Mouse (Mus musculus) embryonic facial prominence, embryonic 12.5 days (tissue): ENCODE data around the gene Zfp740. TPM values are rescaled to one million over a fixed set of nuclear protein-coding genes. Genes with fewer than 3 reads are reported as not detected.
A peak's percentile ranks its signal among the peaks of the same experiment; 100 is the strongest.

ENCODE experiments used
- ATAC-seq: fragments of 200-750 bp; cut with Nextera tagmentation; 2 replicates; pipeline ENCODE4 v1.8.0; 2017; ENCODE audit not compliant: insufficient number of reproducible peaks, insufficient read depth, low FRiP score, low TSS enrichment
- H3K27ac ChIP-seq: fragments of 300-500 bp; sonication (generic); 2 replicates; pipeline ENCODE4 v1.5.1; 2016; ENCODE audit warnings: mild to moderate bottlenecking
- H3K27me3 ChIP-seq: fragments of 300-500 bp; sonication (generic); 2 replicates; pipeline ENCODE4 v1.6.1; 2016; ENCODE audit warnings: mild to moderate bottlenecking, moderate library complexity
- H3K36me3 ChIP-seq: fragments of 300-500 bp; sonication (generic); 2 replicates; pipeline ENCODE4 v1.6.1; 2016; ENCODE audit warnings: mild to moderate bottlenecking
- H3K4me1 ChIP-seq: fragments of 300-500 bp; sonication (generic); 2 replicates; pipeline ENCODE4 v1.6.1; 2016
- H3K4me2 ChIP-seq: fragments of 300-500 bp; sonication (generic); replicated peaks from 2 replicates; pipeline ENCODE4 v1.6.1; 2016; ENCODE audit warnings: mild to moderate bottlenecking, moderate library complexity
- H3K4me3 ChIP-seq: fragments of 300-500 bp; sonication (generic); 2 replicates; pipeline ENCODE4 v1.5.1; 2016; ENCODE audit warnings: mild to moderate bottlenecking
- H3K9ac ChIP-seq: fragments of 300-500 bp; sonication (generic); 2 replicates; pipeline ENCODE4 v1.6.1; 2016; ENCODE audit warnings: mild to moderate bottlenecking, moderate library complexity
- H3K9me3 ChIP-seq: fragments of 300-500 bp; sonication (generic); 2 replicates; pipeline ENCODE4 v1.6.1; 2016; ENCODE audit warnings: mild to moderate bottlenecking, moderate library complexity
- WGBS: fragments of 180-500 bp; shearing (Covaris S2); methylation state at CpG from one replicate; pipeline ENCODE4 v1.1.7; 2016; 5-methylcytosine and 5-hydroxymethylcytosine counted together
- polyA plus RNA-seq: library from polyadenylated mRNA; unstranded; fragments of >200 nt; fragmentation: Nextera tagmentation; extraction: Ambion mirVana; gene quantifications from 2 replicates; pipeline ENCODE4 v1.2.1, GENCODE M21; 2016

Zfp740 gene
- polyA plus RNA-seq, 1 experiment from 2014 or later, result 119 TPM

- ATAC-seq, result no peak
- Histone ChIP-seq H3K4me2 (no peak overlapping the region), H3K9ac (no peak overlapping the region), H3K9me3 (no peaks in the 10 kb centered on the region), H3K36me3 (0 out of 2 replicates have a peak, but pooled peaks cover 7% of the 10 kb centered on the region), H3K27me3 (no peaks in the 10 kb centered on the region), H3K27ac (peak overlapping the region; percentile 17; the same call in 1 of the 2 replicates), H3K4me3 (no peak overlapping the region), H3K4me1 (peaks cover 5% of the 10 kb centered on the region; the same call in 1 of the 2 replicates)
- WGBS, result 44% methylated on average over 5 of the region's 5 CpGs
Measured at GRCm38 (mm10) chr15:102192820-102193386, 10.1 kb upstream of the Zfp740 start.

- Histone ChIP-seq H3K27me3 (no peaks in the 10 kb centered on the region), H3K4me3 (no peak overlapping the region), H3K27ac (no peak overlapping the region), H3K4me2 (no peak overlapping the region), H3K9ac (no peak overlapping the region), H3K9me3 (no peaks in the 10 kb centered on the region), H3K36me3 (no peaks in the 10 kb centered on the region), H3K4me1 (peaks cover 5% of the 10 kb centered on the region; the same call in 1 of the 2 replicates)
- no peak for ATAC-seq
- 86% methylated on average over 4 of the region's 4 CpGs for WGBS
Measured at GRCm38 (mm10) chr15:102193652-102194051, 9.4 kb upstream of the Zfp740 start.

GRCm38 (mm10) chr15:102194439-102194838 lies 8.6 kb upstream of the Zfp740 start:
- Histone ChIP-seq H3K9me3 (no peaks in the 10 kb centered on the region), H3K4me1 (peaks cover 5% of the 10 kb centered on the region; the same call in 1 of the 2 replicates), H3K4me2 (no peak overlapping the region), H3K27me3 (no peaks in the 10 kb centered on the region), H3K27ac (no peak overlapping the region), H3K9ac (no peak overlapping the region), H3K4me3 (no peak overlapping the region), H3K36me3 (no peaks in the 10 kb centered on the region)
- ATAC-seq, result no peak
- WGBS, result 81% methylated on average over 4 of the region's 4 CpGs

GRCm38 (mm10) chr15:102195373-102195772 lies 7.7 kb upstream of the Zfp740 start:
- WGBS, result 76% methylated on average over 4 of the region's 4 CpGs
- no peak for ATAC-seq
- Histone ChIP-seq H3K4me1 (peaks cover 5% of the 10 kb centered on the region; the same call in 1 of the 2 replicates), H3K4me3 (no peak overlapping the region), H3K27me3 (no peaks in the 10 kb centered on the region), H3K9me3 (no peaks in the 10 kb centered on the region), H3K27ac (no peak overlapping the region), H3K4me2 (no peak overlapping the region), H3K36me3 (peaks cover 2% of the 10 kb centered on the region; the same call in 1 of the 2 replicates), H3K9ac (no peak overlapping the region)

GRCm38 (mm10) chr15:102198841-102199240 lies 4.2 kb upstream of the Zfp740 start:
- no peak overlapping the region for H3K4me3 ChIP-seq
- no peak overlapping the region for H3K9ac ChIP-seq
- 74% methylated on average over 4 of the region's 4 CpGs for WGBS
- H3K4me1 ChIP-seq, result peaks cover 6% of the 10 kb centered on the region; the same call in 1 of the 2 replicates
- no peak overlapping the region for H3K27ac ChIP-seq
- H3K27me3 ChIP-seq, result no peaks in the 10 kb centered on the region
- H3K4me2 ChIP-seq, result no peak overlapping the region
- H3K9me3 ChIP-seq, result no peaks in the 10 kb centered on the region
- H3K36me3 ChIP-seq, result peaks cover 6% of the 10 kb centered on the region
- ATAC-seq, result no peak

- WGBS, result under 1% methylated on average over 48 of the region's 72 CpGs
- Histone ChIP-seq H3K36me3 (peaks cover 40% of the 10 kb centered on the region), H3K9ac (peak overlapping the region; percentile 94), H3K4me1 (peaks cover 35% of the 10 kb centered on the region), H3K27ac (peak overlapping the region; percentile 100), H3K27me3 (no peaks in the 10 kb centered on the region), H3K9me3 (no peaks in the 10 kb centered on the region), H3K4me2 (peak overlapping the region; percentile 79), H3K4me3 (peak overlapping the region; percentile 87)
- ATAC-seq, result peak; percentile 10
Measured at GRCm38 (mm10) chr15:102203835-102204381, 859 bp downstream of the Zfp740 start.

- Histone ChIP-seq H3K27ac (peak within 1 kb of the TSS; percentile 100), H3K36me3 (peaks cover 49% of the 10 kb centered on the region)
Measured at GRCm38 (mm10) chr15:102204674-102205505, 1.8 kb downstream of the Zfp740 start, which contains the start of gene Csad. TSS of gene Csad (minus strand) at chr15:102204724.

GRCm38 (mm10) chr15:102205779-102206178 lies 2.7 kb downstream of the Zfp740 start:
- Histone ChIP-seq H3K4me1 (peaks cover 35% of the 10 kb centered on the region), H3K9me3 (no peaks in the 10 kb centered on the region), H3K4me2 (peak overlapping the region; percentile 79), H3K4me3 (peak overlapping the region; percentile 87), H3K36me3 (peaks cover 52% of the 10 kb centered on the region), H3K27ac (peak overlapping the region; percentile 100), H3K27me3 (no peaks in the 10 kb centered on the region), H3K9ac (peak overlapping the region; percentile 94)
- WGBS, result 62% methylated on average over 8 of the region's 8 CpGs
- ATAC-seq, result no peak

More at GRCm38 (mm10) chr15:102204674-102205505, 1.8 kb downstream of the Zfp740 start, which contains the start of gene Csad:
- no peaks in the 10 kb centered on the region for H3K27me3 ChIP-seq
- peak within 1 kb of the TSS; percentile 79 for H3K4me2 ChIP-seq
- ATAC-seq, result no peak
- peak within 1 kb of the TSS; percentile 94 for H3K9ac ChIP-seq
- H3K4me1 ChIP-seq, result peaks cover 35% of the 10 kb centered on the region
- H3K9me3 ChIP-seq, result no peaks in the 10 kb centered on the region
- 53% methylated on average over 19 of the region's 19 CpGs for WGBS
- peak within 1 kb of the TSS; percentile 87 for H3K4me3 ChIP-seq

- H3K9me3 ChIP-seq, result no peaks in the 10 kb centered on the region
- H3K27me3 ChIP-seq, result no peaks in the 10 kb centered on the region
- H3K27ac ChIP-seq, result no peak overlapping the region
- WGBS, result 82% methylated on average over 3 of the region's 3 CpGs
- ATAC-seq, result no peak
- H3K36me3 ChIP-seq, result peaks cover 63% of the 10 kb centered on the region
- H3K9ac ChIP-seq, result no peak overlapping the region
- H3K4me3 ChIP-seq, result no peak overlapping the region
- no peak overlapping the region for H3K4me2 ChIP-seq
- peaks cover 33% of the 10 kb centered on the region for H3K4me1 ChIP-seq
Measured at GRCm38 (mm10) chr15:102207351-102207750, 4.3 kb downstream of the Zfp740 start.

GRCm38 (mm10) chr15:102208092-102208561 lies 5.1 kb downstream of the Zfp740 start:
- H3K36me3 ChIP-seq, result peaks cover 70% of the 10 kb centered on the region
- no peak for ATAC-seq

GRCm38 (mm10) chr15:102209114-102209513 lies 6.1 kb downstream of the Zfp740 start:
- Histone ChIP-seq H3K27me3 (no peaks in the 10 kb centered on the region), H3K4me1 (peaks cover 28% of the 10 kb centered on the region), H3K9me3 (no peaks in the 10 kb centered on the region), H3K4me3 (no peak overlapping the region), H3K36me3 (peaks cover 80% of the 10 kb centered on the region), H3K4me2 (no peak overlapping the region), H3K27ac (no peak overlapping the region), H3K9ac (no peak overlapping the region)
- ATAC-seq, result no peak
- 93% methylated on average over 8 of the region's 8 CpGs for WGBS

More at GRCm38 (mm10) chr15:102208092-102208561, 5.1 kb downstream of the Zfp740 start:
- Histone ChIP-seq H3K9ac (no peak overlapping the region), H3K4me3 (no peak overlapping the region), H3K4me1 (peaks cover 28% of the 10 kb centered on the region), H3K27ac (no peak overlapping the region), H3K27me3 (no peaks in the 10 kb centered on the region), H3K4me2 (no peak overlapping the region), H3K9me3 (no peaks in the 10 kb centered on the region)
- WGBS, result 83% methylated on average over 9 of the region's 9 CpGs
